Mouse (Mus musculus) hindlimb bud, embryonic 11.5 days (tissue): Measurements from ENCODE around the gene Cep295nl.
"Not testable (repeated sequence)": the region's sequence is repeated elsewhere in the genome, so short reads cannot be mapped to it uniquely, and the experiment has no call there.

Source experiments
- DNase-seq: peaks from one replicate; pipeline ENCODE4 v3.0.0-alpha.2; 2012; ENCODE audit warnings: low read depth, low spot score; ENCODE audit errors: extremely low spot score

Gene Cep295nl

DNA sequence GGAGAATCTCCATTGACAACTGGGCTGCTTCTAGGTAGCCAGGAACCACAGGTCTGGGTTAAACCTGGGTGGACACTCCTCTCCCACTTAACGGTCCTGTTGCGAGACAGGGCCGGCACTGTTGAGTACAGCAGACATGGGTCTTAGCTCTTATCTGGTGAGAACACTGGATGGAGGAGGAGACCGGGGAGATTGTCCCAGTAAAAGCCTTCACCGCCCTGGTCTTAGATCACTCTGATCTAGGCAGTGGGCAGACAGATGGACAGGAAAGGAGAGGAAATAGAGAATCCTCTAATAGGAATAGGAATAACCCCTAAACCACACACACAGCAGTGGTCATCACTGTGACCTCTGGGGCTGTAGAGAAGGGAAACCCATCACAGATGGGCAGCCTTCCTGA lies 18.3 kb downstream of the Cep295nl start:
- DNase-seq, result no peak

DNA sequence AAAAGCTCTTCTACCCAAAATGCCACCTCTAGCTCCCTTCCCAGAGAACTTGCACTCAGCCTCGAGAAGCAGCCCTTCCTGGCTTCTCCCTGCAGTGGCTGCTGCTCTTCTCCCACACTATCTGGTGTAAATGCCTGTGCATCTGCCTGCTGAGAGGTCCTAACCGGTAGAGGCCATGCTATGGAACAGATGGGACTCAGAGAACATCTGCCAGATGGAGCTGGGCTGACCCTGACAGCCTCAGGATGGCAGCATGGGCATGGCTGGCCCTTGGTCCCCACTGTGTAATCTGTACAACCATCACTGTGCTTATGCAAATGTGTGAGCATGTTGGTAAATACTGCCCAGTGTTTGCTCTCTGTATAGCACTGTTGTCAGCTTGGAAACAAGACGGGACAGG lies 19.7 kb downstream of the Cep295nl start:
- DNase-seq, result no peak

DNA sequence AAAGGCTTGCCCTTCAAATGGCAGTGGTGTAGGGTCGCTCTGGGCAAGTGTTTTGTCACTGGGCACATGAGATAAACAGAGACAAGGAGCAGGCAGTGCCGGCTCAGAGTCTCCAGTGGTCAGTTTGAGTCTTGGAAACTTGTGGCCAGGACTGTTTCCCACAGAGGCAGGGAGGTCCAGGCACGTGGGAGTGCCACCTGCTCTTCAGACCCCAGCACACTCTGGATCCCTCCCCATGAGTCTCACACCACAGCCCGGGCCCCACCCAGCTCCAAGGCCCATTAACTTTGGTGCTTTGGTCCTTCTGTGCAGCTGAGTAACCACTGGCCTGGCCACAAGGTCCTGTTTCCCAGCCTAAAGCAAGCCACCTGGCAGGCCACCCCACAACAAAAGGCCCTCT lies 20.3 kb downstream of the Cep295nl start:
- DNase-seq, result no peak

DNA sequence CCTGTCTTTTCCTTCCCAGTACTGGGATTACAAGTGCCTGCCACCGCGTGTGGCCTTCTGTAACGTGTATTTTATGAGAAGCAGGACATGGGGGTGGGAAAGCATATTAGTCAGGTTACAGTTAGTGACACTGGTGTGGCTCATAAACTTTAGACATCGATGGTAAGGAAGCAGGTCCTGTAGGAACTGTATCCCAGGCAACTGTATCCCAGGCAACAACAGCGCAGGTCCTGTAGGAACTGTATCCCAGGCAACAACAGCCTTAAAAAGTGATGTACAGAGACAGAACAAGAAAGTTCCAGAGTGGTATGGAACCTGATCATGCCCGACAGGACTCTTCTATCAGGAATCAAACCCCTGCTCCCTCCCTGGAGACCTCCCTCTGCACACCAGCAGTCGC lies 20.8 kb downstream of the Cep295nl start:
- no peak for DNase-seq

DNA sequence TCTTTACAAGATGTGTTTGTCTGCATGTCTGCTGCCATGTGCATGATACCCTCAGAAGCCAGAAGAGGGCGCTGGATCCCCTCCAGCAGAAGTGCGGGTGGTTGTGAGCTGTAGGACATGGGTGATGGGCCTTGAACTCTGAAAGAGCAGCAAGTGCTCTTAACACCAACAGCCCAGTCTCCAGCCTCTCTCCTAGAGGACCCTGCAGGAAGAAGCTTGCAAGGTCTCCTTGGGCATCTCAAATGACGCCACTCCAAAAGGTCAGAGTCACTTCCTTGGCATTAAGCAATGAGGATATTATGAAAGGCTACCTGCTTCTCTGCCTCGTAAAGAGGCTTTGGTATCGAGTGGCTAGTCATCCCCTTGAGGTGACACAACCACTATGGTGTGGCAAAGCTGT lies 23.6 kb downstream of the Cep295nl start:
- DNase-seq, result no peak

DNA sequence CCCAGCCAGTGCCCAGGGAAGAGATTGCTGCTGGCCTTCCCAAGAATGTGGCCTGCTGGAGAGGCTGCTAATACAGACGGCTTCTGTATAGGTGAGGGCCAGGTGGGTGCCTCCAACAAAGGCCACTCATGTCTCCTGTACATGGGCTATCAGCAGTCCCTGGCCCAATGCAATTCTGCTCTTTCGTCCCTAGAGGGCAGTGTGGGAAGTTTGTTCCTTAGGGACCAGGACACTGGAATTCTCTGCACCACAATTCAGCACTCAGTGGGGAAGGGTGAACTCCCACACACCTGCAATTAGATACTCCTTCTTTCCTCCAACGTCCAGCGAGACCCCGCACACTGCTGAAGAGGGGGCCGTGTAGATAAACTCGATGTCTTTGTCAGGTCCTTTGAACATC lies 25.2 kb downstream of the Cep295nl start:
- peak; percentile 47 for DNase-seq

DNA sequence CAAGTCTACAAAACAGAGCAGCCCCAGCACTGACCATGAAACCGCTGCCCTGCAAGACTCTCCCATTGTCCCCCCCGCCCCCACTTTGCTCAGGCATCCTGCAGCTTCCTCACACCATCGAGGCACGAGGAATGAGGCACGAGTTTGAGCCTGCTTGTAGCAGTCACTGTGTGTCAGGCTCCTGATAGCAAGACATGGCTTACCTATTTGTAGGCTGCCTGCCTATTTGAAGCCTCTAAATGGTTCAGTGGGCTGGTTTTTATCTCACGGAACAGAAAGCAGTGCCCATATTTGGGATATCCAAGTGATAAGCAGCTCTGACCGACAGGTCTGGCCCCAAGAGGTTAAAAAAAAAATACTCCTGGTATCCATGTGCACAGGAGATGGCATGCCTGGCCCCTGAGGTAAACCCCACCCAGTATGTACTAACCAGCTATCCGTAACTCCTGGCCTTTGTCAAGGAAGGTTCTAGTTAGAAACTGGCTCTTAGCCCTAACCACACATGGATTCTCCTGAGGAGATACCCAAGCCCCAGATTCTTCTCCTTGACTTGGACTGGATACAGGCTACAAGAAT lies 26.0 kb downstream of the Cep295nl start:
- DNase-seq, result no peak

DNA sequence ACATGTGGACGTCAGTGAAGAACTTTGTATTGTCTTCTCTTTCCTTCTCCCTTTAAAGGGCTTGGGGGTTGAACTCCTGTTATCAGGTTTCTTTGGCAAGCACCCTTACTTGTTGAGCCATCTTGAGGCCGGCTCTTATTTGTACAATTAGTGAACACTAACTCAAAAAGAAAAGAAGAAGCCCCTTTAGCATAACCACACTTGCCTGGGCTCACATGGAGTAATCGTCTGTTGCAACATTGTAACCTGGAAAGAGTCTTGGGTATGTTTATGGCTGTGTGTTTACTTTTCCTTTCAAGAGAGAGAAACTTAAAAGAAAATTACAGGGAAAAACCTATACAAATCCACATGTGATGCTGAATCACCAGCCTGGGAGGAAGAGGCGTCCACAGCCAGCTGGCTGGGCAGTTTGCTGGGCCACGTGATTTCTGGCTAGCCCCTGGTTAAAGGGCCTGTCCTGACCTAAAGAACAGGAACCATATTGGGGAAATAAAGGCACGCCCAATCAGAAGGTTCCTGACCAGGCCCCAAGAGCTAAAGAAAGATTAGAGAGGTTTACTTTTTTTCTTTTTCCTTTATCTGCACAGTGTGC lies 30.1 kb downstream of the Cep295nl start:
- no peak for DNase-seq

DNA sequence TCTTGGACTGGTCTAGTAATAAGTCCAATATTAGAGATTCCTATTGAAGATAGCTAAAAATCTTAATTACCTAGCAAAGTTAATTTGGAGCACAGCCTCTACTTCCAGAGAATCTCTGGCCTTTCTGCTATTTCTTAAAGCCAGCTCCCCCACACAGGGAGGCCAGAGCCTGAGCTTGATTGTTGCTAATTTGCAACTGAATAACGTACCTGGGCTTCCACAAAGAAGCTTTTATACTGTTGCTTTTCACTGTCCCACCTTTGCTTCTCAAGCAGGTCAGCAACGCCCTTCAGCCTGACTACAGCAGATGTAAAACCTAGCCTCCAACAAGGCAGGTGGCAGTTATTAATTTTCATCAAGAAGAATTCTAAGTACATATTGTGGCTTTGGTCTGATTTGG lies 34.3 kb downstream of the Cep295nl start:
- not testable (repeated sequence) for DNase-seq

DNA sequence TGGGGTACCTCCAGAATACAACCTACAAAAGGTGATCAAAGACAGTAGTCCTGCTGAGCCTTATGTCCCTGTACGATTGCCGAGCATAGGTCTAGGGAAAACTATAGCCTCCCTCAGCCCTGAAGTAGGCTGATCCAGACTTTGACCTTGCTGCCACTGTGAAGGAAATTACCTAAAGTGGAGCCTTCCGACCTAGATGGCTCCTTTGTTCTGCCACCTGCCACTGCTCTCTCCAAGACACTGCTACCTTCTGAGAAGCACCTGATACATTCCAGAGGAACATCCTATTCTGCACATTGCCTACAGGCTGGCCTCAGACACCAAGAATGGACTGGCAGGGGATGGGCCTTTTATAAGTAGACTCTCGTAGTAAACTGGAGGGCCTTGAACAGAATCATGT lies 38.3 kb downstream of the Cep295nl start:
- DNase-seq, result not testable (repeated sequence)

DNA sequence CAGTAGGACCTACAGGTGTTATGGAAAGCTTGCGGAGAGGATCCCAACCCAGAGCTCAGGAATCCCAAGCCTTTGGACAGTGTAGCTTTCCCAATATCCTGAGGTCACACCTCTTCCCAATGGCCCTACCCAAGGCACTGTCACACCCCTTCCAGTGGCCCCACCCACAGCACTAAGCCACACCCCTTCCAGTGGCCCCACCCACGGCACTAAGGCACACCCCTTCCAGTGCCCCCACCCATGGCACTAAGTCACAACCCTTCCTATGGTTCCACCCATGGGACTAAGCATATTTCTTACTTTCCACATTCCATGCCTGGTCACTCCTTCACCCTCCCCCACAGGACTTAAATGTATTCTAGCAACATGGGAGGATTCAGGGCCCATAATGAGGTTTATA lies 43.5 kb downstream of the Cep295nl start:
- DNase-seq, result no peak

DNA sequence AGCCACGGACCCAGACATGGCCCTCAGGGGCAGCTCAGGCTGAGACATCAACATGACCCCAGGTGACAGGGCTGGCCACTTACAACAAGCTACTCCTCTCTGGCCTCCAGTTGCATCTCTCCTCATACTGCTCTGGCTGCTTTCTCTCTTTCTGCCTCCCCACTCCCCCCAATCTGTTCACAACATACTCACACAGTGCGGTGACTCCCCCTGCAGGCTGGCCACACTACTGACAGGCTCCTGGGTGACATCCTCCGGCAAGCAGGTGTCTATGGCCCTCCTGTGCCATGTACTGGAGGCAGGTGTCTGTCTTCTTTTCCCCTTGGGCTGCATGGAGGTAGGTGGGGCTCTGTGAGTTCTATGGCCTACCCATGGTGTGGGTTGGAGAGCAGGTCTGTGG lies 44.3 kb downstream of the Cep295nl start:
- no peak for DNase-seq

DNA sequence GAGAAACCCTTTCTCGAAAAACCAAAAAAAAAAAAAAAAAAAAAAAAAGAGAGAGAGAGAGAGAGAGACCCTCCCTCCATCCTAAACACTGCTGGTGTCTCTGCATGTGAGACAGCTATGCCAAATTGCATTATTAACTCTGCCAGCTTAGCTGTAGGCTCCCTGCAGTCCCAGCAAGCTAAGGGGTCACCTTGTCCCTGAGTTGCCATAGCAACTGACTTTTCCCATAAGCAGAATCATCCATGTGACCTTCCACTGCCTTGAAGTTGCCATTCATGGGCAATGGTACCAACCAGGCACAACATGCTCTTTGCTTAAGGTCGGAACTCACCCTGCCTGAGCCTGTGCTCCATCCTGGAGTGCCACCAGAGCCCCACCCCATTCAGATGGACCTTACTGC lies 47.3 kb downstream of the Cep295nl start:
- no peak for DNase-seq

DNA sequence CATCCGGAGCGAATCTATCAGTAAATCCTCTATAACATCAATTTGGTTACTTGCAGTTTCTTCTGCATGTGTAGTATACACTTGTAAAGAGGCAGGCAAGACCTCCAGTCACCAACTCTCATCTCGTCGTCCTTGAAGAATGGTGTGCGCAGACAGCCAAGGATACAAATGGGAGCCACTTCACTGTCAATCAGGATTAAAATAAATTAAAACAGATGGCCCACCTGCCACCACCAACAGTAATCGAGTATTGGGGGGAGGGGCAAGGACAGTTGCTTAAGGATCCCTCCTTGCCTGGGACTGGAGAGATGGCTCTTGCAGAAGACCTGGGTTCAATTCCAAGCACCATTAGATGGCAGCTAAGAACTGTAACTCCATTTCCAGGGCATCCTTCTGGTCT lies 49.6 kb downstream of the Cep295nl start:
- DNase-seq, result no peak

DNA sequence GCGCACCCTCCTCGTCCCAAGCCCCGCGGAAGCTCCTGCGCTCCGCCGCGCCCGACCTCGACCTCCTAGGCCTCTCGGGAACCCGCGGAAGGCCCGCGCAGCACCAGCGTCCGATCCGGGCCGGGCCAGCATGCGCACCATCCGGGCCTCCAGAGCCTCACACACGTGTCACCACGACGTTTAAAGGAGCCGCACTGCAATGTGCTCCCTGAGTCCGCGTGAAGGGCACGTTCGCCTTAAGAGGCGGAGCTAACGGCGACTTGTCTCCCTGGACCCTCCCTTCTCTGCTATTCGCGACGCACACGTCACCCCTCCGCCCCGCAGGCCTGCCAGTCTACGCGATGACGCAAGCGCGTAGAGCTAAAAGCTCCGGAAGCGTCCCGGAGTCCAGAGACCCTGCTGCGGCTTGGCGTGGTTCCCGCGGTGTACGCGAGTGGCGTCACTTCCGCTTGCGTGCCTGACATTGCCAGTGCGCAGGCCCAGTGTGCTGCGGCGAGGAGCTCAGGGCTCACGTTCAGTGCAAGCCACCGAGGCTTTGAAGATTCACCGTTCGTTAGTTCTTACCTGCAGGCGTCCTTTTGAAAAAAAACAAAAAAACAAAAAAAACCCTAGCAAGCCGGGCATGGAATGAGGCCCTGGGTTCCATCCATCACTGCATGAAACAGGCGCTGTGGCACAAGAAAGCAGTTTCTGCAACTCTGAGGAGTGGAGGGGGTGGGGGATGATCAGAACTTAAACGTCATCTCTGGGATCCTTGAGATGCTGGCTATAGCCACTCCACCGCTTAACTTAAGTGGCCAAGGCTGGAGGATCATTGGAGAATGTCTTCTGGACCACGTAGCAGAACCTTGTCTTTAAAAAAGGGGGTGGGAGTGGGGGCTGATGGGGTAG lies 52.1 kb downstream of the Cep295nl start, which contains the start of gene Usp36:
Gene Usp36, minus strand, starts transcription at position 246 of the 891 bp plus-strand sequence.
- DNase-seq, result peak; percentile 97

DNA sequence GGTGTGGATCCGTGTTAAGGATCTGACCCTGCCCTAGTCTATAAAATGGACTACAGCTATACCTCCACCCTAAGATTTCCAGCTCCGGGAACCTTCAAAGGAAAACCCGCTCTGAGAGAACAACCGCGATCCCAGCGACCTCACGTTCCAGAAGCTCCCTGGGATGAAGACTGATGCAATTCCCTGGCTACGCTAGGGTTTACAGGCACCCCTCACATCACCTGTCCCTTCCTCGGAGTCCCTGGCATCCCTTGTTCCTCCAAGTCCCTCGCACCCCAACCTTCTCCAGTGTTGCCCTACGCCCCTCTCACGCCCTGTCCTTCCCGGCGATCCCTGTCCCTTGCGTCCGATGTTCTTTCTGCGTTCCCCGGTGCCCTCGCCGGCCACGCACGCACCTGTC lies 52.7 kb downstream of the Cep295nl start:
- DNase-seq, result no peak

DNA sequence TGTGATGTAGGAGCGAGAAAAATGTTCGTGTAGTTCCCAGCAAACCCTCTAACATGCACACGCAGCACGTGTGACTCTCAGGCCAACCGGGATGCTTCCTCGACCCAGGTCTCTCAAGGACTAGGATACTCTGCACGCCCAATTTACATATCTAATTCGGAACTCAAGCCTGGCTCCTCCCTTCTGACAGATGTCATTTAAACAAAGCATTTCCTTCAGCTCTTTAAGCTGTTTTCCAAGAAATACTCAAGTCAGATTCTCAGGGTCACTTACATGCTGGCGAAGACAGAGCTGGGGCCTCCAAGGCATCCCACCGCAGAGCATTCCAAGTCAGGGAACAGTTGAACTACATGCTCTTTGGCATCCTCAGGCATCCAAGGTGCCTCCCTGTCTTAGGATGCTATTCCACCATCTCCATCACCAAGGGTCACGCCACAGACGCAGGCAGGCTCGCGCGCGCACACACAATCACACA lies 53.2 kb downstream of the Cep295nl start:
- no peak for DNase-seq

DNA sequence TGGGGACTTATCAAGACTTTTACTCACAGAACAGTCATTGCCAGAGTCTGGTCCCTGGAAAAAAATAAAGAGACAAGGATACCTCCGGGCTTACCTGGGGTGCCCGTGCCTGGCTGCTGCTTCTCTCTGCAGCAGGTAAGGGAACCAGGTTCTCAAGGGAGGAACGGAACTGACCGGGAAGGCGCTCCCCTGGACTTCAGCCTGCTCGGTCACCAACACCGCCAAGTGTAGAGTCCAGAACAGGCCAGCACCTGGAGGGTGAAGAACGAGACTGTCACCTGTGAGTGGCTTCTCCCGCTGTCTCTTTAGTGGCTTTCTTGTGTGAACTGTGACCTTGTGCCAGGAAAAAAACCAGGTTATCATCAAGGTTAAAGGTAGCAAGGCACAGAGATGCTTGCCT lies 54.7 kb downstream of the Cep295nl start:
- no peak for DNase-seq

DNA sequence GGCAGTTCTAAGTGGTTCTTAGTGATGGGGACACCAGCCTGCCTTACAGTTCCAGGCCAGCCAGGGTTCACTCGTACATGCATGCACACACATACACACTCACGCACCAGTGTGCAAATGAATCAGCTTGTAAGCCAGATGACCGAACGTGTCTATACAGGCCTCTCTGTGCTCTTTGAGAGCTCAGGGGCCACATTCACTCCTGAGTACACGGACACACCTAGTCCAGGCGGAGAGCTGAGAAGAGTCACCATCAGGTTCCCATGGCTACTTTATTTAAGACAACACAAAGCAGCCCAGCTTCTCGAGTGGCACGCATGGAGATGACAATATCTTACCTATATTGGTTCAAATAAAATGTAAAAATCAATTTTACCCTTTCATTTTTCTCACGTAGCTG lies 55.9 kb downstream of the Cep295nl start:
- no peak for DNase-seq

DNA sequence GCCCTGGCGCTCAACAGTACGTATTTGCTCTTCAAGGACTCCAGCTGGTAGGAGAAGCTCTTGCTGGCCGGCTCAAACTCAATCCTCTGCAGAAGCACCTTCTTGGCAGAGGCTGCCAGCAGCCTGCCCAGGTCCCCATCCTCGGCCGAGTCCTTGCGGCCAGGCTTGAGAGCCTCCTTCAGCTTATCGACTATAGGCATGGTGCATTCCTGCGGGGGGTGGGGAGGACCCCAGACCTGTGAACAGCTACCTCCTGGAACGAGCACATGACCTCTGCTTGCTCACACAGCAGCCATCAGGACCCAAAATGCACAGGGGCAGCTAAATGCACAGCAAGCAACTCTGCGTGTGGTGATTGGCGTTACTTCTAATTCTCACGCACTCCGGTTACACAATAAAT lies 56.5 kb downstream of the Cep295nl start:
- DNase-seq, result no peak
